Mouse (Mus musculus) spleen, postnatal 4 days (tissue): ENCODE results near the gene Top2a.

Experiments used
- DNase-seq, 2 experiments: peaks; one replicate each; pipeline ENCODE4 v3.0.0; 2022; ENCODE audit warnings: low spot score in 2 of 2

Top2a gene

GRCm38 (mm10) chr11:99023500-99024467 is at the start of gene Top2a:
TSS of gene Top2a (minus strand) at chr11:99024189.
- peak; percentile 93 to 97 for DNase-seq

DNA sequence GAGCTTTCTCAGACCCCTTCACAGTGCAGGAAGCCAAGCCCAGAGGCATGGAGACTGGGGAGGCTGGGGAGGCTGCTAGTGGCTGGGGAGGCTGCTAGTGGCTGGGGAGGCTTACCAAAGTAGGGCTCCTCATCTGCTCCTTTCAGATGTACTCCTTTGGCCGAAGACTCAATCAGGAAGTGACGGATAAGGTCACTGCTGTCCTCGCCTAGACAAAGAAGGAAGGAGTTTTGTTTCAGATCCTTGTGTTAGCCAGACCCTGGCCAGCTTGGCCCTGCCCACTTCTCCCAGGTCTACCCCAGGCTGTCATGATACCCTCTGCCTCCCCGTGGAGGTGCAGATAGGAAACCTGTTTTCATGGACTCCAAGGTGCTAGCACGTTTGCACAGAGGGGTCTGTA is 49.8 kb upstream of the Top2a start:
- no peak for DNase-seq

GRCm38 (mm10) chr11:99071866-99072265 is 47.9 kb upstream of the Top2a start:
- DNase-seq, result no peak

DNA sequence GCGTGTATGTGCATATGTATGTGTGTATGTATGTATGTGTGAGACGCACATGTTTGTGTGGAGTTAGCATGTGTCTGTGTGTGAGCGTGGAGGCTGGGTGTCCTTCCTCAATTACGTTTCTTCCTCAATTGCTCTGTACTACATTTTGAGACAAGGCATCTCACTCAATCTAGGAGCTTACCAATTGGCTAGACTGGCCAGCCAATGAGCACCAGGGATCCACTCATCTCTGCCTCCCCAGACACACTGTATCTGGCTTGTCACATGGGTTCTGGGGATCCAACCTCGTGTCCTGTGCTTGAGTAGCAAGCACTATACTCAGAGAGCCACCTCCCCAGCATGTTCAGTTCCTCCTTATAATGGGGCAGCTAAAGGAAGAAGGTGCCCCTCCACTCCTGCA is 44.5 kb upstream of the Top2a start:
- no peak for DNase-seq

DNA sequence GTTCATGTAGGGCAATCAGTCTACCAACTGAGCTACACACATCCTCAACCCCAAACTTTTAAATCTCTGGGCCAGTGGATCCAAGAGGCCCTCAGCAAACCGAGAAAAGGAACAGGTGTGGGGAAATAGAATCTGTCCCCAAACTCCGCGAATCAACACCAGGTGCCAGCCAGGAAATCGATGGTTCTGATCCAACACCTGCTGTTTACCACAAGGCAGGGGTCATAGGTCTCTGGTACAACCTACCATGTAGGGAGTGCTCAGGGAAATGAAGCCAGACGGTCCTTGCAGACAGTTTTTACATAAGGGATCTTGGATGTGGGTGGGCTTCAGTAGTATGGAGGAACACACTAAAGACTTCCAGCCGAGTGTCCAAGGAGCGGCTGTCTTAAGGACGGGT is 43.6 kb upstream of the Top2a start:
- DNase-seq, result no peak

DNA sequence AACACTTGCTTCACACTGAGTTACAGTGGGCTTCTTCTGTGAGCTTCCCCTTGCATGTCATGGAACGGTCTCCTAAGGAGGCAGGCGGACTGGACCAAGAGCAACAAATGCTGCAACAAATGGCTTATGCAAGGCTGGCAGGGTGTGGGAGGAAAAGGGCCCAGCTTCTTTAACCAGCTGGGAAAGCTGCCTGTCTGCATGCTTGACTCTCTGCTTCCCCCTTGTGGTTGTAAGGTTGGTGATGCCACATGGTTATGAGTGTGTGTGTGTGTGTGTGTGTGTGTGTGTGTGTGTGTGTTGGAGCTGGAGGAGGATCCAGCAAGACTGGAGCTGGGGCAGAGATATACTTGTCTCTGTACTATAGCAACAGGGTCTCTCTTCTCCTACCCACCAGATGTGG is 42.0 kb upstream of the Top2a start:
- DNase-seq, result peak; percentile 65 to 80

DNA sequence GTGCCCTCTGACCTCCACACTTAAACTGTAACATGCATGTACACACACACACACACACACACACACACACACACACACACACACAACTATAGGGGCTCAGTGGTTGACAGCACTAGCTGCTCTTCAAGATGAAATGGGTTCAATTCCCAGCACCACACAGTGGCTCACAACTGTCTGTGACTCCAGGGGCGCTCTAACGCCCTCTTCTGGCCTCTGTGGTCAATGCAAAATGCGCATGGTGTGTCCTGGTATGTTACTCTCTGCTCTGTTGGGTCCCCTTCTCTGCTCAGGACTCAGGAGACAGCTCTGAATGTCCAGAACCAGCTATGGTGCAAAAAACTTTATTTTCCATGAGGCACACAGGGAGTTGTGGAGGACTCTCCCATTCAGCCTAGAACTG is 41.4 kb upstream of the Top2a start:
- no peak for DNase-seq

- no peak for DNase-seq
Observed at GRCm38 (mm10) chr11:99063406-99064131, 39.6 kb upstream of the Top2a start.

- no peak for DNase-seq
Observed at GRCm38 (mm10) chr11:99062661-99063060, 38.7 kb upstream of the Top2a start.

- no peak for DNase-seq
Observed at GRCm38 (mm10) chr11:99060435-99060834, 36.4 kb upstream of the Top2a start.

DNA sequence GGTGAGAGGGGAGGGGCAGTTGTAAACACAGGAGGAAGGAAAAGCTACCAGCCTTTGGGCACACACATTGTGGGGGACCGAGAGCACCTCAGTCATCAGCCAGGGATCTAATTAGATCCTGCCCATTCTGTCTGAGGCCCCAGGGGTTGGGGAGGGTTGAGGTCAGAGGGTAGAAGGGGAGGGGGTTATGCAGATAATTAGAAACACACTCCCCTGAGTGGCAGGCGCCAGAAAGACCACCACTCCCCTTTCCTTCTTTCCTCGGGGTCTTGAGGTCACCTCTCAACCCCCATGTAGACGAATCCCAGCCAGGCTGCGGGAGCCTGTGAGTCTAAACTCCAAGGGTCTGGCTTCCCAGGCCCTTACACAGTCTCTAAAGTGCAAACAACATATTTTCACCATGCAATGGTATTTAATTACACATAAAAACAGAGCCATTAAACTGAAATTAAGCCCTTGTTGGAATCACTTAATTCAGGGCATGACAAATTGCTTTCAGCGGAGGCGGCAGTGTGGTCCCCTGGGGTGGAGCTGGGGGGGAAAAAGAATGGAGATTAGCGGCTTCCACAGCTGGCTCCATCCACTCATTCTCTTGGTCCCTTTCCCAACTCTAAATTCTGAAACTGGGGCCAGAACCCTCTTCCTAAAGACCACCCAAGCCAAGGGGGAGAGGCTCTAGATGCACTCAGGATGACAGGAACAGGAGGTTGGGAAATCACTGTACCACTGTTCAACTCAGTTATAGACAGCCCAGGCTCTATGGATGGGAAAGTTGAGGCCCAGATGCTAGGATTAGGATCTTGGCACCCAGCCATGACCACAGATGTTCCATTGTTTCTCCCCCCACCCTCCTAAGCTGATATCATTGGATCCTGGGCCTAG is 31.8 kb upstream of the Top2a start:
- DNase-seq, result no peak

- DNase-seq, result no peak
Observed at GRCm38 (mm10) chr11:99055143-99055542, 31.2 kb upstream of the Top2a start.

- DNase-seq, result no peak
Observed at GRCm38 (mm10) chr11:99047643-99048042, 23.7 kb upstream of the Top2a start.

DNA sequence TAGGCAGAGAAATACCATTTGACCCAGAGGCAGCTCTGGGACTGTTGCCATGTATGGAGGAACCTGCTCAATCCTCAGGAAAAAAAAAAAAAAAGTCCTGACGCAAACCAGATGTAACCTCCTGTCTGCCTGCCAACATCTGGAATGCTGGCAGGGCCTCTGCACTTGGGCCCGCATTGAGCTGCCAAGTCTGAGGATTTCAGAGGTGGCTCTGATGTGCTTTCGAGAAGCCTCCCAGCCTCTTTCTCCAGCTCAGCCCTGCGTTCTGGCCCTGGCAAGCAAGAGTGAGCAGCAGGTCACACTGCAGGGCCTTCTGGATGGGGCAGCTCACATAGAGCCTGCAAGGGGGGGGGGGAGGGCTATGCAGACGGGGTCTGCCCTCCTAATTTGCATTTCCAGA is 23.1 kb upstream of the Top2a start:
- no peak for DNase-seq

DNA sequence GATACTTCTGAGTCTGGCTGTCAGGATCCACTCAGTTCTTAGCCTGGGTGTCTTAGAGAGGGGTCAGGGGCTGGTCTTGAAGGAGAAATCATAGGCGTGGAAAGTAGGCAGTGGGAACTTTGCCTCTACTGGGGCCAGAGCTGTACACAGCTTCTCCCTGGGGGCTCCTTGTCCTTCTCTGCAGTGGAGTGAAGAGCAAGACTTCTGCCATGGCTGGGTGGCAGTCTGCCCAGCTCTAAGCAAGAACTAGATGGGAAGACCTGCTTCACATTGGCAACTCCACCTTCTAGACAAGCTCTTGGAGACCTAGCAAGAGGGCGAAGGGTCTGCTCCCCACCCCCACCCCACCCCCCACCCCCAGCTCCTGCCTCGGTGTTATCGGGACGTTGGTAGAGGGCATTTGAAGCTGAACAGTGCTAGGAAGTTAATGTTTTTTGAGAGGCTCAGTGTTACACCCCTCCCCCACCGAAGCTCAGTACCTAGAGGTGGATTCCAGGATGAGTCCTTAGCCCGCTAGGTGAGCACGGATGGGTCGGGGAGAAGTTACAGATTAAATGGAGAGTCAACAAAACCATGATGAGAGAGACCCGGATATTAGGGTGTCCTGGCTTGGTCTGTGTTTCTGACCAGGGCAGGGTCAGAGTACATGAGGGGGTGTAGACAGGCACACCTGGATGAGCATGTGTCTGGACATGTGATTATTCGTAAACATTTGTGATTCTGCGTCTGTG is 21.3 kb upstream of the Top2a start:
- DNase-seq, result no peak

DNA sequence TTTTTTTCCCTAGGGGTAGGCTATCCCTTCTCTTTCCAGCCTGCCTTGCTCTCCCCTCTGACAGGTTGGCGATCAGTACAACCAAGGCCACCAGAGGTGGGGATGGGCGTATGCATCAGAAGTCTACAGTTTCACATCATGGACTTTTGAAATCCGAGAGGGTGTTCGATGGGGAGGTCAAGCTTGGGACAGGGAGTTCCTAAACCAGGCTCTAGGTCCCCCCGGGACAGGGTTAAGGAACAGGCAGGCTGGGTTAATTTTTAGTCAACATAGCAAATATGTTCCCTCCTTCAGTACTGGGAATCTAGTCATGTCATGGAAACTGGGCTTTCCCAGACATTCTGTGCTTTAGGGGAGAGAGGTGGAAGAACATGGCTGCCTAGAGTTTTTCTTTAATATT is 20.3 kb upstream of the Top2a start:
- DNase-seq, result no peak

DNA sequence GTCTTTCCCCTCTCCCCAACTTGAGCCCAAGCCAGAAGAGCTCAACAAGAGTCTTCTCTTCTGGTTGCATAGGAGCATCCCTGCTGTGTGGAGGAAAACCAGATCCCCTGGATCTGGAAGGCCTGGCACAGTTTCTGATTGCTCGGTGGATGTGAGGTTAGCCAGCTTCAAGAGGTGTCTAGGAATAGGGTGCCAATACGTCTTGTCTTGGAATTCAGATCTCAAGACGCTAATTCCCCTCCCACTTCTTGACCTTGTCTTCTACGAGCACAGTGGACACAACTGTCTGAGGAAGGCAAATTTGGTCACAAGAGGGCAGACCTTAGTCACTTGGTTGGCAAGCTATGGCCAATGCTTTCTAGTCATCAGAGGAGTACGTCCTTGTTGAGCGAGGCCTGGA is 19.6 kb upstream of the Top2a start:
- DNase-seq, result no peak

DNA sequence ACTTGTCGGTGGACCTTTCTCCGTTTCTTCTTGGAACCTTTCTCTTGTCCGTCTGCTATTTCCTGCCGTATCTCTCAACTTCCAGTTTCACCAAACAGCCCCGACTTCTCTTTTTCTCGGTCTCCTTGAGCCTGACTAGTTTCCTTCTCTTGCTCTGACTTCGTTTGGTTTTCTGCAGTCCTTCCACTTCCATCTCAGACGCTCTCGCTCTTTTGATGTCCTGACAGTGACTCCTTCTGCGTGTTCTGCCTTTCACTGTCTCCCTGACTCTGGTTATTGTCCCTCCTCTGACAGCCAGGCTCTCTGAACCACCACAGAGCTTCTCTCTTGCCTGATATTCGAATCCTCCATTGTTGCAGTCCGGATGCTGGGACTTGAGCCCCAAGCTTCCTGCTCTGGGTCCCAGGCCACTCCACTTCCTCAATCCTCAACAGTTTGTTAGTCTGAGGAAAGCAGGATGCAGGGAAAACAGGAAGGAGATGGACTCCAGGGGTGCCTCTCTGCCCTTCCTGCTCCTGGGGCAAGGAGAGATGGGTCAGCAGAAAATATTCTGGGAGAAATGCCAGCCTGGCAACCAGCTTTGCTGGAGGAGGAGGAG is 18.9 kb upstream of the Top2a start:
- DNase-seq, result no peak

- DNase-seq, result no peak
Observed at GRCm38 (mm10) chr11:99041841-99042780, 18.1 kb upstream of the Top2a start.
